Mouse (Mus musculus): ENCODE data around the gene Cenpb.

The Cenpb gene

DNA sequence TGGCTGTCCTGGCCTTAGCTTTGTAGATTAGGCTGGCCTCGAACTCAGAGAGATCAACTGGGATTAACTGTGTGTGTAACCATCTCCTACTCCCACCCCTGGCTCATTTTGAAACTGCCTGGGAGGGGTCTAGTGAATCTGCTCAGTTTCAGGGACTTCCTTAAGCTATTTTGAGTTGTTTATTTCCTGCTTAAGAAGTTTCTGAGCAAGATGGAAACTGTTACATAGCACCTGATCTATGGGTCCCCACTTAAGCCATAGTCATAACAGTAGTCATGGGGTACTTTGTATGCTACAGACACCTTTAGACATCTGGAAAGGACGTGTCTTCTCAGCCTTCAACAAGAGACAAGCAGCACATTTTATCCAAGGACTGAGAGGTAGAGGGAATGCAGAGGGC lies 20.8 kb upstream of the Cenpb start:
- DNase-seq (ENCODE audit: low read depth, low spot score), result no peak

DNA sequence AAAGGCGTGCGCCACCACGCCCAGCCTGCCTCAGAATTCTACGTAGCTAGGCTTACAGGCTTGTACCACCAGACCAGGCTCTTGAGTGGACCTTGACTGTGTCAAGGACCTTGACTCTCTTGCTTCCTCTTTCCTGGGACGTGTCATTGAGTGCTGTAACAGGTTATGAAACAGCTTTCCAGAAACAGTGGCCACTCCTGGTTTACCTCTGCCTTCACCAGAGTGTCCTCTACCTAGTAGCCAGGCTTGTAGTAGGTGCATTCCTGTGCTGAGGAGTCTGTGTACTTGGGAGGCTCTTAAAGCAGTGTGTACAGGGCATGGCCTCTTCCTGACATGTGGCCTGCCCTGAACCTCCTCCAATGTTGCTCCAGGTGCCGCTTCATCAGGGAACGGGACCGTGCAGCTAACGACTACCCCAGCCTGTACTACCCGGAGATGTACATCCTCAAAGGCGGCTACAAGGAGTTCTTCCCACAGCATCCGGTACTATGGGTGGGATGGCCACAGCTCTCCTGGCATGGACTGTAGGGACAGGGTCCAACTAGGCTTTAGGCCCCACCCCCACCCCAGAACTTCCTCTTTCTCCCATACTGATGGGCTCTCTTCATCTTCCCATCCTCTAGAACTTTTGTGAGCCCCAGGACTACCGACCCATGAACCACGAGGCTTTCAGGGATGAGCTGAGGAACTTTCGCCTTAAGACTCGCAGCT lies 16.9 kb upstream of the Cenpb start:
- DNase-seq (ENCODE audit: low read depth, low spot score), result no peak

DNA sequence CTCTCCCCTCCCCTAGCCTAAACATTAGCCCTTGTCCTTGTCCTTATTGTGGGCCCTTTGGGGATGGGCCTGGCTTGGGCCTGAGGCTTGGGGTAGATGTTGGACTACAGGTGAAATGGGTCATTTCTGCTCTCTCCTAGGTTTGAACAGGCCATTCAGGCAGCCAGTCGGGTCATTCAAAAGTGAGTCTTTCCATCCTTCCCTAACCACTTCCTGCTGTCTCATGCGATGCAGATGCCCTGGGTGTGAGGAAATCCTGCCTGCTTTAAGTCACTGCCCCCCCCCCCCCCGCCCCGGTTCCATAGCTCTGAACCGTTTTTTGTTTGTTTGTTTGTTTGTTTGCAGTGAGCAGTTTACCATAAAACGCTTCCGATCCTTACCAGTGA lies 11.1 kb upstream of the Cenpb start:
- DNase-seq (ENCODE audit: low read depth, low spot score), result no peak

DNA sequence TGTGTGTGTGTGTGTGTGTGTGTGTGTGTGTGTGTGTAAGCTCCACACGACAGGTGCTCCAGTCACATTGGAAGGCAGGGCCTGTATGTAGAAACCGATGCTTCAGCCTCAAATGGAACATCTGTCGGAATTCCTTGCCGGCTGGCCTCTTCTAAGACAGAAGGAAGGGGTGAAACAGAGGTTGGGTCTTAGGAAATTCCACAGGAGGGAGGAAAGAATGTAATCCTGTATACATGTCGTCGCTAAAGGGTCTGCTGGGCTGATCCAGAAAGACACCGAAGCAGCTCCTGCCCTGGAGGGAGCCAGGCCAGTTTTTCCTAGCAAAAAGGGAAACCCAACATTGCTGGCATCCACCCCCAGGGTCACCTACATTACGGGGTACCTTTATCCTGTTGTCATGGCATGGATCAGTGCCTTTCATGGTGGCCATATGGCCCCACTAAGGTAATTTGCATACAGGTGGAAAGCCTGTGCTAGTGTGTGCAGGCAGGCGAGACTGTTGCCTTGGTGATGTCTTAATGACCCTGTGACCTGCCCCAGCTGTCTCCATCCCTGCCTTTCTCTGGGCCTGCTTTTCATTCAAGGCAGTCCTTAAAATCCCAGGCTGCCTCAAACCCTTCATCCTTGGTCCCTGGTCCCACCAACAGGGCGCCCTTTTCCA lies 10.6 kb upstream of the Cenpb start:
- DNase-seq (ENCODE audit: low read depth, low spot score), result peak; percentile 78

DNA sequence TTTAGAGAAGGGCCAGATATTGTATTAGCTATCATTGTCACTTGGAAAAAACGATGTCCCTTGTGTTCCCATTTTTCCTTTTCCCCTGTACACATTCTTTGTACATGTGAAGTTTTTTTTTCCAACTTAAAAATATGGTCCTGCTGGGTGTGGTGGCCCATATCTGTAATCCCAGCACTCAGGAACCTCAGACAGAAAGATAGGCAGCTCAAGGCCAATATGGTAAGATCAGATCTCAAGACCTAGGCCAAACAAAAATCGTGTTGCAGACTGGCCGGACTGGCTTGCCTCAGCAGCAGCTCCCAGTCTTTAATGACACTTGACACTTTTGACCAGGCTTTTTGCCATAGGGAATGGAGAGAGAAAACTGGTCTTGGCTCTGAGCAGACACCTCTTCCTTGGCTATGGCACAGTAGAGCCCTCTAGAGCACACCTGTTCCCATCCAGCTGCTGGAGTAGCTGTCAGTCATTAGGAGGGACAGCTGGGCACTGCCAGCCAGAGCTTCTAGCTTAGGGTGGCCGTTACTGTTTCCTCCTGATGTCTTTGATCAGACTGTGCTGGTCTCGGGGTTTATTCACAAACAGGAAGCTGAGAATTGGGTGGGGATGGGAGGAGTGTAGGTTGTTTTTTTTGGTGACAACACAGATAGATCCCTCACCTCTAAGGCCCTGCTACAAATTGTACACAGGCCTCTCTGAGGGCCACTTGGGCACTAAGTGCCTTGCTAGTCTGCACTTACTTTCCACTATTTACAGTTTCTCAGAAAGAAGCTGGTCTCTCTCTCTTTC lies 9.8 kb upstream of the Cenpb start:
- DNase-seq (ENCODE audit: low read depth, low spot score), result no peak

DNA sequence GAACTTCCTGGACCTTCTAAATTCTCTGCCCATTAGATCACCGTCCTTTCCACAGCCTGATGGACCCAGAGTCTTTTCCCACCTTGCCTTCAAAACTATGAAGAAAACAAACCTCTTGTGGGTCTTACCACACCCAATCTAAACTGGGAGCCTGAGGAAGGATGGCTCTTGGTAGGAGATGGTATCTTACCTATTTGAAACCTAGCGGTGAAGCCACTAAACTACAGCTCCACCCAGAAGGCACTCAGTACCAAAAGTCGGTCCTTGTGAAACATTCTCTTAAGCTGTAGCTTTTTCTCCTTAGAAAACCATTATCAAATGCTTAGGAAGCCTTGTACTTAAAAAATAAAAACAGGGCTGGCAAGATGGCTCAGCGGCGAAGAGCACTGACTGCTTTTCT lies 8.4 kb upstream of the Cenpb start:
- no peak for DNase-seq (ENCODE audit: low read depth, low spot score)

DNA sequence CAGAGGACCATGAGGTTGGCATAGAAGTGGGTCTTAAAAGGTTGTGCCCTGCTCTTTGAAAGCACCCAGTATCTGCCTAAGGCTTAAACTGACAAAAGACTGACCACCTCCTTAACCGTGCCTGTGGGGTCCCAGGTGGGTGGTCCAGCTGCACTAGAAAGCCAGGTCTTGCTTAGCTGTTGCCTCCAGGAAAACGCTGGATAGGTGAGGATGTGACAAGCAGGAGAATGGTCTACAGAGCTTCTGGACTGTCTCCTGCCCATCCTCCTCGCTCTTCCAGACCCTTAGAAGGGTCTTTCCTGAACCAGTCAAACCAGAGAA lies 7.7 kb upstream of the Cenpb start:
- no peak for DNase-seq (ENCODE audit: low read depth, low spot score)

DNA sequence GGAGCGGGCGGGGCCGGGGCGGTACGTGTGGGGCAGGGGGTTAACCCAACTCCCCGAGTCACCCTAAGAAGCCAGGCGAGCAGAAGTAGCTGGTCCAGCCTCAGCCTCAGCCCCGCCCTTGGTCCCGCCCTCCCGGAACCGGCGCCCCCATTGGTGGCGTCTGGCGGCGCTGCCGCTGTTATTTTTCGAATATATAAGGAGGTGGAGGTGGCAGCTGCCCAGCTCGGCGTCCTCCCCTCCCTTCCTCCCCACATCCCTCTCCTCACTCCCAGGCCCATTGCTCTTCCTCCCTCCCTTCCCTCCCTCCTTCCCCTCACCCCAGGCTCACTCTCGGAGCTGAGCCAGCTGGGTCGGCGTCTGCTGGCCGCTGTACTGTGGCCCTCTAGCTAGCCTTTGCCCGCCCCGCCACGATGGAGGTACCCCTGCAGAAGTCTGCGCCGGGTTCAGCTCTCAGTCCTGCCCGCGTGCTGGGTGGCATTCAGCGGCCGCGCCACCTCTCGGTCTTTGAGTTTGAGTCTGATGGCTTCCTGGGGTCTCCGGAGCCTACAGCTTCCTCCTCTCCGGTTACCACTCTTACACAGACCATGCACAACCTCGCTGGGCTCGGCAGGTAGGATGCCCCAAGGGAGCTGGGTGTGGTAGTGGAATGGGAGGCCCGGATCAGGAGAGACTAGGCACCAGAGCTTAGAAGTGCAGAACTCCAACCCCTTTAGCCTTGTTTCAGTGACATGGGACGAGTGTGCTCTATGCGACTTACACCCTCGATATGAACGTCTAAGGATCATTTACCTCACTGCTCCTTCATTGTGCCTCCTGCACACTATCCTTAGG lies 7.1 kb upstream of the Cenpb start, which contains the start of the genes Cdc25b and Spef1:
TSS of gene Cdc25b (plus strand) at position 179 of the 831 bp plus-strand sequence.
TSS of gene Spef1 (minus strand) at position 512 of the 831 bp plus-strand sequence.
- peak; percentile 87 for DNase-seq (ENCODE audit: low read depth, low spot score)

DNA sequence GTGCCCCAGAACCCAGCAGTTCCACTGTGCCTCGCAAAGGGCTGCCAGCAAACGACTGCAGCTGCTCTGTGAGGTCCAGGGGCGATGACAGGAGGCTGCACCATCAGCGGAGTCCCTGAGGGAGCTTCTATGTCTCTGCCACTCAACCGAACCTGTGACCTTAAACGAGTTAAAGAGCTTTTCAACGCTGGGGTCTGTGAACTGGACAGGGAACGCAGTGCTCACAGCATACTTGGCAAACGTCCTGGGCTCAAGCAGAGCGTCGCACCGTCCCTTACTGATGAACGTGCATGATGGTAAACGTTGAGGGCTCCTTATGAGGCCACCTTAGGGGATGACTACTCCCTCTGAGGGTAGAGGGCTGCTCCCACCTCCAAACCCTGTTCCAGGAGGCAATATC lies 6.5 kb upstream of the Cenpb start:
- DNase-seq (ENCODE audit: low read depth, low spot score), result no peak

DNA sequence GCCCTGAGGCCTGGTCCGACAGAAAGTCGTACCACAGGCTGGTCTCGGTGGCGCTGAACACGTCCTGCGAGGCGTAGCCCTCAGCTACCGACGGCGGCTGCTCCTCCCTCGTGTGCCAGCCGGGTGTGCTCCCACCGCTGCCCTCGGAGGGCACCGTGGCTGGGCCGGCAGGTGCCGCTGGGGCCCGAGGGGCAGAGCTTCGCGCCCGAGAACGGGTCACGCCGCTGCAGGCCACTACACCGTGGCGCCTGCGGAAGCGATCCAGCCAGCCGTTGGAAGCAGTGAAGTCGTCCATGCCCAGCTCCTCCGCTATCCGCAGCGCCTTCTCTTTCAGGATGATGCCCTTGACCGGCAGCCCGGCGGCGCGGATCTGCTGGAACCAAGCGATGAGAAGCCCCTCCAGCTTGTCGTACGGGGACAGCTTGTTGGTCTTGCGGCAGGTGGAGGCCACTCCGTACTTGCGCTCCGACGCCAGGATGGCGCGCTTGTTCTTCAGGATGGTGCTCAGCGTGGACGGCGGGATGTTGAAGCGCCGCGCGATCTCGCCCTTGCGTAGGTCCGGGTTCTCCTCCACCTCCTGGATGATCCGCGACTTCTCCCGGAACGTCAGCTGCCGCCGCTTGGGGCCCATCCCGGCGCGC lies 501 bp downstream of the Cenpb start:
- peak; percentile 79 for DNase-seq (ENCODE audit: low read depth, low spot score)

DNA sequence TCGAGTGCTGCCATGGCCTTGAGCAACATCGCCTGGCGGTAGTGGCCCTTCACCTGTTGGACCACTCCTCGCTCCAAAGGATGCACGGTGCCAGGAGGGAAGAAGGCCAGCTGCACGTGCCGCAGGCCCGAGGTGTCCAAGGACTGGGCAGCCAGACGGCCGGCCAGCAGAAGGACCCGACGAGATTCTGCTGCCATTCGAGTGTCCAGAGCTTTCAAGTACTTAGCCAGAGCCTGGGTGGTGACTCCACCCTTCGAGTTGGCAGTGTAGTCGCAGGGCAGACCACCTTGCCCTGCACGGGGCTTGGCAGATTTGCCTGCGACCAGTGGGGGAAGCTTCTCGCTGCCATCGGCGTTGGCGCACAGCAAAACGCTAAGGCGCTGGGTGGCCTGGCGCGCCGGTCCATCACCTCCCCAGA lies 1.0 kb downstream of the Cenpb start:
- DNase-seq (ENCODE audit: low read depth, low spot score), result no peak

DNA sequence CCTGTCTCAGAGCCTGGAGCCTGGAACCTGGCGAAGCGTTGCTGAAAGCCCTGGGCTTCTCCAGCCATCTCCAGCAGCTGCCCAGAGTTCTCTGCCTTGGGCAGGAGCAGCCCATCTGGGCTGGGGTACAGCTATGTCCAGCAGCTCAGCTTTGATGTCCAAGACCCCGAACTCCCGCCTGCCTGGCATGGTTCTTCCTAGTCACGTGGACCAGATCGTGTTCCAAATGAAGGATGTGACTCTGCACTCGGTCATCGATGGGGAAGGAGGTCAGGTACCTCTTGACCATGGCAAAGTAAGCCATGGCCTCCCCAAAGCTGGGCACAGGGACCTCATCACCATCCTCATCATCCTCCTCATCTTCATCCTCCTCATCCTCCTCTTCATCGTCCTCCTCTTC lies 1.9 kb downstream of the Cenpb start:
- DNase-seq (ENCODE audit: low read depth, low spot score), result no peak

DNA sequence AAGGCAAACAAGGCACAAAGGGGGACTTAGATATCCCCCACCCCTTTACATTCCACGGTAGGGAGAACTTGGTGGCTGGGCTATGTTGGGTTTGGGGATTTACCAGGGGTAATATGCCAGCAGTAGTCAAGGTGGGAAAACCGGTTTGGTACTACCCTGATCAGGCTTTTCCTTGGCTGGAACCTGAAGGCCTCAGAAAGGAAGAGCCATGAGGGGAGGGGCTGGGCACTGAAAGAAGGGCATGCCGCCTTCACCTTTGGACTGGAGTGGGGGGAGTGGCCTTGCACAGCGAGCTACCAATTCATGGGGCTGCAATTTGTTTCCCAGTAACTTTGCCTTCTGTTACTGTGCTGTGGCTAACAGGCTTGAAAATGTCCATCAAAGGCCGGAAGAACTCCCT lies 3.4 kb downstream of the Cenpb start:
- DNase-seq (ENCODE audit: low read depth, low spot score), result no peak

DNA sequence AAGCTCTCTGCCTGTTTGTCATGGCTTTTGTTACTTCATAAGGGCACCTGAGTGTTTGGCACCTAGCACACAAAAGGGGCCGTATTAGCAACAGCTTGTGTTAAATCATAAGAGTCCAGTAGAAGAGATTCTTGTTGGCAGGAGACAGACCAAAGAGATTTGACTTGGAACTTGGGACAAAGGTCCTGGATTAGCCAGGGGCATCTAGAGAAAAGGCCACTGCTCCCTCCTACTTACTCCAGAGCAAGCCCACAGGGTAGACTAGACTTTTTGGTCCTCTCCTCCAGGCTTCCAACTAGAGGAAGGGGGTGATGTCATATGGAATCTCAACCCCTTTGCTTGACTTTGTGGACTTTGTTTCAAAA lies 3.9 kb downstream of the Cenpb start:
- no peak for DNase-seq (ENCODE audit: low read depth, low spot score)

DNA sequence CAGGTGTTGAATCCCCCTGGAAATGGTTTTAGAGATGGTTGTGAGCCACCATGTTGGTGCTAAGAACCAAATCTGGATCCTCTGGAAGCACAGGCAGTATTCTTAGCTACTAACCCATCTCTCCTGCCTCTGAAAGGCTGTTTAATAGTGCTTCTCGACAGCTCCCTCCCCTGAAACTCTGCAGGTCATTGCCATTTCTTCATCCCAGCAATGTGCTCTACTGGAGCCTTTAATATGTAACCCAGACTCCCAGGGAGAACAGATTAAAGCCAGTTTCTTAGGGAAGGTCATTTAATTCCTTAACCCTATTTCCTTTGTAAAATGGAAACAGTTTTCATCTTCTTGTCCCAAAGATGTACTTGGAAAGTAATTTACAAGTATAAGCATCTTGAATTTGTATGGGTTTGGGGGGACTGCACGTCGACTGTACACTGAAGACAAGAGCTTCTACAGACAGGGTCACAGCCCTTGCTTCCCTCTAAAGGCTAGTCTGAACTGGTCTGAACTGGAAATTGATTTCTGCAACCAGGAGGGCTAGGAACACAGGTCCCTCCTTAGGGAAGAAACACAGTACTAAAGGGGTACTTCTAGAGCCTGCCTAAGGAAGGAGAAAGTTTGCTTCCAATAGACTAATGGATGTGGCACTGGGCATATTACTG lies 4.5 kb downstream of the Cenpb start:
- DNase-seq (ENCODE audit: low read depth, low spot score), result no peak

DNA sequence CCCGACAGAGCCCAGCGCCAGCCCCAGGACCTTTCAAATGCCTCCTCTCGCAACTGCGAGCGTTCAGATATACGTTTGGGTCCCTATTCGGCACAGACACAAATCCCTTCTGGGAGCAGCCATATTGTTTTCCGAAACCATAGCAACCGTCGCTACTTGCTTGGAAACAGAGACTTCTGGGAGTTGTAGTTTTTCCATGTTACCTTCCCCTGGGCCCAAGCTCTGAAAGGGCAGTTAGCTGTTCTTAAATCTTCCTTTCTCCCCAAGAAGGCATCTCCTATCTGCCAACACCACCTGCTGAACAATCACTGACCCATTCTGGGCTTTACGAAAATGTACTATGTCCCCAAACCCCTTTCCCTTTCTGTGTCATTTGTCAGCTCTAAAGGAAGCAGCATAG lies 5.2 kb downstream of the Cenpb start:
- peak; percentile 82 for DNase-seq (ENCODE audit: low read depth, low spot score)

DNA sequence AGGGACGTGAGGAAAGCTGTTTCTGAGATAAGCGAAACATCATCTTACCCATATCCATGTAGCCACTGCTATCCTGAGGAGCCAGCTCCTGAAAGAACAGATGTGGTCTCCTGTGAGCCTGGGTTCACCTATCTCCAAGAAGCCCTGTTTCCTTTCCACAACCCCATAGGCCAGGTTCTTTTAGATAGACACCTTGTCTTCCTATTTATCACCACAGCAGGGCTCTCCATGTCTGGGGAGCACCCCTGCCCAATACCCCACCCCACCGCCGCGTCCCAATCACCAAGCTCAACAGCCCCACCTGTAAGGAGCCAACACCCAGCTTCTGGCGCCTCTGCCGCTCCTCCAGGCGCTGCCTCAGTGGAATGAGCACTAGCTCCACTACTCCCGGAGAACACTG lies 7.5 kb downstream of the Cenpb start:
- no peak for DNase-seq (ENCODE audit: low read depth, low spot score)

DNA sequence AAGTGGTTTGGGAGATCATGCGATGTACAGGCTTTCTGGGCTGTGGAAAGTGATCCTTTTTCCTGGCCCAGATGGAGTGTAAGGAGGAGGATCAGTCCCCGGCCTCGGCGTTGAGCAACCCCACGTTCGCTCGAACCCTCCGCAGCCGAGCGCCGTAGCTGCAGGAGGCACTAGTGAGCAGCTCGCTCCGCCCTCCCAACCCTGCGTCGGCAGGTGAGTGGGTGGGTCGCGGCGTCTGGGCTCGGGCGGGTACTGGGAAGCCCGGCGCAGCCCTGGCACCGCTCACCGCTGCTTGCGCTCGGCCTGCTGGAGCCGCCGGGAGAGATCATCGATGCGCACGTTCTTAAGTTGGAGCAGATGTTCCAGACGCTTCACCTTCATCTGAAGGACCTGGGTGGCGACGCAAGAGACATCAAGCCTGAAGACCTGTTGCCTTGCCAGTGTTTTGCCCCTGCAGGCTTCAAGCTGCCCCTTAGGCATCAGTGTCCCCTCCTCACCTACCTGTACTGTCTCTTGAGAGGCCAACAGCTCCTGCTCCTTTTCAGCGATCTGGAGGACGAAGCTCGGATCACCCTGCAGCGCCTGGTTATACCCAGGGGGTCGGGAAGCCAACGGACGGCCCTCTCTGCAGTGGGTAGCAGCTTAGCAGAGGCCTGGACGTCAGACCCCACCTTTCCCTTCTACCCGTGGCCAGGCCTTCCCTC lies 8.3 kb downstream of the Cenpb start:
- no peak for DNase-seq (ENCODE audit: low read depth, low spot score)

DNA sequence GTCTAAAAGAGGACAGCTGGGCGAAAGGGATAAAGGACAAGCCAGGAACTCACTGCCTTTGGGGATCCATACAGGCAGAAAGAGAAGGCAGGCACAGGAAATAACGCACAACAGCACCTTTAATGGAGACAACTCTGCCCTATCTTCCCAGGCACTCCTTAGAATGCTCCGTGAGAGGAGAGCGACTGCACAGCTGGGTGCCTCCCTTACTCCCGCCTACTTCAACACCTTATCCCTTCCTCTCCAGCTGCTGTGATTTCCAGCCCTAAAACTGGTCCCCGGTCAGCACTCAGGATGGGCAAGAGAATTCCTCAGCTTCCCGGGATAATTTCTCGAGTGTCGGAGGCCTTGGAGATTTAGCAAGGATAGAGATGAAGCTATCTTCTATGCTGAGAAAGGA lies 8.9 kb downstream of the Cenpb start:
- DNase-seq (ENCODE audit: low read depth, low spot score), result no peak

DNA sequence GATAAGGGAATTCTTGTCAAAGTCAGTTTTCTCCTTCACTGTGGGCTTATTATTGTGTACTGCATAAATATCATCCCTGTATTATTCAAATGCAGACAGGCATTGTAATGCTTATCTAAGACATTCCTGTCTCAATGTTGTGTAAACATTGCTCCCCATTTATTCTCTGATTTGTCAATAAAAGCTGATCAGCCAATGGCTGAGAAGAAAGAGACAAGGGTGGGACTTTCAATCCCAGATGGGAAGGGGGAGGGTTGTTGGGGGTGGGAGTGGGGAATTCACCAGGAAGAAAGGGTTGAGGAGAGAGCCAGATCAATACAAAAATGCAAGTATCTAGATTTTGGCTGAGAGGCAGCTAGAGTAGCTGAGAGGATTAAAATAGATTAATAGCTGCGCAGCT lies 11.0 kb downstream of the Cenpb start:
- no peak for DNase-seq (ENCODE audit: low read depth, low spot score)
